Mouse (Mus musculus): ENCODE measurements around the gene Nup155. TPM values are rescaled to one million over a fixed set of nuclear protein-coding genes. Genes with fewer than 3 reads are reported as not detected.

Nup155 gene
- polyA plus RNA-seq, 1 experiment from 2014 or later = 24.7 TPM

DNA sequence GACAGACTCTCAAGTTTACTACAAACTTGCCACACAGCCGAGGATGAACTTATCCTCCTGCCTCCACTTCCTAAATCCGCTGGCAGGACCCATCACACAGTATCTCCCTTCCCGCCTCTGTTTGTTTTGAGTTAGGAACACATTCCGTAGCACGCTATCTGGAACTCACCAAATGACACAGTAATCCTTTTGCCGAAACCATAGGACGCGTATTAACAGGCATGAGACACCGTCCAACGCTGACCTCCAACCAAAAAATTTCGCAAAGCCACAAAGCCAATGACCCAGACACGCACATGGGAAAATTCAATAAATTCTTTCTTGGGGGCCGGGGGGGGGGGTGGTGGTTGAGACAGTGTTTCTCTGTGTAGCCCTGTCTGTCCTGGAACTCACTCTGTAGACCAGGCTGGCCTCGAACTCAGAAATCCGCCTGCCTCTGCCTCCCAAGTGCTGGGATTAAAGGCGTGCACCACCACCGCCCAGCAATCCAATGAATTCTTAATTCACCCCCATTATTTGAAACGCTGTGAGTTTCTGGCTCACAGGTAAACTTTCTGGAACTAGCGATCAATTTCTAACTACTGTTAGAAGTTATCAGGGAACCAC lies 610 bp upstream of the Nup155 start:
- Histone ChIP-seq H3K27ac (peak overlapping the region; percentile 75; the same call in 1 of the 2 replicates), H3K9me3 (no peaks in the 10 kb centered on the region), H3K4me3 (replicated peaks) (peak overlapping the region; percentile 76), H3K27me3 (no peaks in the 10 kb centered on the region), H3K9ac (replicated peaks) (peak overlapping the region; percentile 80; the same call in 1 of the 2 replicates), H3K36me3 (peaks cover 16% of the 10 kb centered on the region), H3K4me2 (peak overlapping the region; percentile 77), H3K4me1 (replicated peaks) (peaks cover 15% of the 10 kb centered on the region)
- 61% methylated on average over 19 of the region's 19 CpGs for WGBS
- 0 out of 2 replicates have a peak, but pooled peaks have one; percentile 15 for ATAC-seq (ENCODE audit: insufficient number of reproducible peaks, insufficient read depth, low FRiP score, low TSS enrichment, low read depth)

DNA sequence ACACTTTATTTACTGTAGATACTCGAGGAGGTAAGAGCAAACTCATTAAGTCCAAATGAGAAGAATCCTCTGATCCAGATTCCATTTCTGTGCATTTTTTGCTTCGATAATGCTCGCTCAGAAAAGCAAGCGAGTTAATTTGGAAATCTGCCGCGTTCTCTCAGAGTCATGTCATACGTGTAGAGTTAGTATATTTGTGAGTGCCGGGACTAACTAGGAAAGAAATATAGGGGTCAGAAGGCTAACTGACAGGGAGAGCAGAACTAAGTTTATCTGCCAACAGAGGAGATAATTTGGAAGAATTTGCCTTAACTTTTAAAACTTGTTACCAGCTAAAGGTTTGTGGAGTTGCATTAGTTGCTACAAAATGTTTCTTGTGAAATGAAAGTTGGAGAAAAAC lies 709 bp downstream of the Nup155 start:
- Histone ChIP-seq H3K4me1 (replicated peaks) (peaks cover 15% of the 10 kb centered on the region), H3K4me3 (replicated peaks) (peak overlapping the region; percentile 76), H3K9ac (replicated peaks) (peak overlapping the region; percentile 80), H3K4me2 (peak overlapping the region; percentile 77), H3K9me3 (no peaks in the 10 kb centered on the region), H3K27ac (peak overlapping the region; percentile 75), H3K36me3 (peaks cover 24% of the 10 kb centered on the region), H3K27me3 (no peaks in the 10 kb centered on the region)
- WGBS = 4% methylated on average over 8 of the region's 8 CpGs
- no peak for ATAC-seq (ENCODE audit: insufficient number of reproducible peaks, insufficient read depth, low FRiP score, low TSS enrichment, low read depth)

DNA sequence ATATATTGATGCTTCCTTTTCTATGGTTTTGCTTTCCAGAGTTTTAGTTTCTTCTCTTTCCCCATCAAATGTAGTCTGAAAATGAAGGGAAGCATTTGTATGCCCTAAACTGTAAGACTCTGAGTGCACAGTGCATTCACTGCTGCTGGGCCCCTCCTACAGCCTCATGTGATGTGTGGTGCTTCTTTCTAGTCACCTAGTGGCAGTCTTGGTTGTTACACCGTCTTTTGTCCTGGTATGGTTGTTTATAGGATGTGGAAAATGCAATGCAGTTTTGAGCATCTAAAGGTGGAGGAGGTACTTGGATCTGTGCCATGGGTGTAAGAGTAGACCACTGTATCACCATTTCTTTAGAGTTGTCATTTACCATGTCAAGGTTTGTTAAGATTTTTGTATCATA lies 20.2 kb downstream of the Nup155 start:
- 65% methylated on average over 1 of the region's 1 CpGs for WGBS
- ATAC-seq (ENCODE audit: insufficient number of reproducible peaks, insufficient read depth, low FRiP score, low TSS enrichment, low read depth) = no peak
- peaks cover 87% of the 10 kb centered on the region for H3K36me3 ChIP-seq

DNA sequence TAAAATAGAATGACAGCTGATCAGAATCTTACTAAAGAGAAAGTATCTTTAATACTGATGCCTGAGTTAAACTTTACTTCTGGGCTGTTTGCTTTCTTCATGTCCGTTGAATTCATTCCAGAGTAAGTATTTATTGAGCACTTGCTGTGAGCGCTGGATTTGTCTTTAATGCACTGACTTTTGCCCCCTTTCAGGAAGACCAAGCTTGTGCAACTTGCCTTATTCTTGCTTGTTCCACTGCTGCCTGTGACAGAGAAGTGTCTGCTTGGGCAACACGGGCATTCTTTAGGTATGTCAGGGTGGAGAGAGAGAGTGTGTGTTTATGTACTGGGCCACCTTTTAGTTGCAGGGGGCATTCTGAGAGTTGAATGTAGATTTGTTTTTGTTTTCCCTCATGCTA lies 22.2 kb downstream of the Nup155 start:
- no peak for ATAC-seq (ENCODE audit: insufficient number of reproducible peaks, insufficient read depth, low FRiP score, low TSS enrichment, low read depth)
- H3K4me1 ChIP-seq (replicated peaks) = no peaks in the 10 kb centered on the region
- no peaks in the 10 kb centered on the region for H3K27me3 ChIP-seq
- no peaks in the 10 kb centered on the region for H3K9me3 ChIP-seq
- H3K4me3 ChIP-seq (replicated peaks) = no peak overlapping the region
- H3K36me3 ChIP-seq = peaks cover 94% of the 10 kb centered on the region
- no peak overlapping the region for H3K27ac ChIP-seq
- WGBS = 92% methylated on average over 3 of the region's 3 CpGs
- no peak overlapping the region for H3K4me2 ChIP-seq
- H3K9ac ChIP-seq (replicated peaks) = no peak overlapping the region

More for the DNA sequence above, 20.2 kb downstream of the Nup155 start:
- H3K27me3 ChIP-seq = no peaks in the 10 kb centered on the region
- no peak overlapping the region for H3K9ac ChIP-seq (replicated peaks)
- H3K9me3 ChIP-seq = no peaks in the 10 kb centered on the region
- H3K4me3 ChIP-seq (replicated peaks) = no peak overlapping the region
- H3K4me2 ChIP-seq = no peak overlapping the region
- no peak overlapping the region for H3K27ac ChIP-seq
- no peaks in the 10 kb centered on the region for H3K4me1 ChIP-seq (replicated peaks)

DNA sequence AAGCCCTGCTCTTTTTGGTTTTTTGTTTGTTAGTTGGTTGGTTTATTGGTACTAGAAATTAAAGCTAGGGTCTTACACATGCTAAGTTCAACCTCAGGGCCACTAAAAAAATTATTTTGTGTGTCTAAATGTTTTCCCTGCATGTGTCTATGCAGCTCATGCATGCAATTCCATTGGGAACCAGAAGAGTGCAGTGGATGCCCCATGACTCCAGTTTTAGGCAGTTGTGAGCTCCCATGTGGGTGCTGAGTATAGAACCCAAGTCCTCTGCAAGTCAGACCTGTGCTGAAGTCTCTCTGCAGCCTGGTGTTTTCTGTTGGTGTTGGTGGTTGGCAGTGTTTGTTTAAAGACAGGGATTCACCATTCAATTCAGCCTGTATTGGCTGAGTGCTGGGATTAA lies 22.7 kb downstream of the Nup155 start:
- no peak overlapping the region for H3K4me3 ChIP-seq (replicated peaks)
- H3K9me3 ChIP-seq = no peaks in the 10 kb centered on the region
- H3K27me3 ChIP-seq = no peaks in the 10 kb centered on the region
- no peak overlapping the region for H3K9ac ChIP-seq (replicated peaks)
- no peak overlapping the region for H3K4me2 ChIP-seq
- no peak for ATAC-seq (ENCODE audit: insufficient number of reproducible peaks, insufficient read depth, low FRiP score, low TSS enrichment, low read depth)
- no peaks in the 10 kb centered on the region for H3K4me1 ChIP-seq (replicated peaks)
- no peak overlapping the region for H3K27ac ChIP-seq
- peaks cover 94% of the 10 kb centered on the region for H3K36me3 ChIP-seq

DNA sequence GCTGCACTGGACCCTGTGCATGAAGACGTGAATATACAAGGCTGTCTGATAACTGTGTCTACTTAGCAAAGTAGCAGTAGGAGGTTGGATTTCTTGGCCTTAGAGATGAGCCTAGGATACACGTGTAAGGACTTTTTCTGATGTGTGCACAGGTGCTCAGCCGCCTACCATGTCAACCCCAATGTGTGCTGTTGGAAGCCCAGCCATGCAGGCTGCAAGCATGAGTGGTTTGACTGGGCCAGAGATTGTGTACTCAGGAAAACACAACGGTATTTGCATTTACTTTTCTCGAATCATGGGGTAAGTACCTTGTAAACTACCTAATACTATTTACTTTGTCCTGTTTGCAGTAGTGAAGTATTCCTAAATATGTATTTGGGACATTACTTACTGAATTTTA lies 26.5 kb downstream of the Nup155 start:
- no peak overlapping the region for H3K9ac ChIP-seq (replicated peaks)
- H3K36me3 ChIP-seq = peaks cover 92% of the 10 kb centered on the region
- no peak for ATAC-seq (ENCODE audit: insufficient number of reproducible peaks, insufficient read depth, low FRiP score, low TSS enrichment, low read depth)
- H3K4me2 ChIP-seq = no peak overlapping the region
- H3K27ac ChIP-seq = no peak overlapping the region
- no peaks in the 10 kb centered on the region for H3K27me3 ChIP-seq
- H3K9me3 ChIP-seq = no peaks in the 10 kb centered on the region
- no peaks in the 10 kb centered on the region for H3K4me1 ChIP-seq (replicated peaks)
- H3K4me3 ChIP-seq (replicated peaks) = no peak overlapping the region
- 92% methylated on average over 5 of the region's 5 CpGs for WGBS

DNA sequence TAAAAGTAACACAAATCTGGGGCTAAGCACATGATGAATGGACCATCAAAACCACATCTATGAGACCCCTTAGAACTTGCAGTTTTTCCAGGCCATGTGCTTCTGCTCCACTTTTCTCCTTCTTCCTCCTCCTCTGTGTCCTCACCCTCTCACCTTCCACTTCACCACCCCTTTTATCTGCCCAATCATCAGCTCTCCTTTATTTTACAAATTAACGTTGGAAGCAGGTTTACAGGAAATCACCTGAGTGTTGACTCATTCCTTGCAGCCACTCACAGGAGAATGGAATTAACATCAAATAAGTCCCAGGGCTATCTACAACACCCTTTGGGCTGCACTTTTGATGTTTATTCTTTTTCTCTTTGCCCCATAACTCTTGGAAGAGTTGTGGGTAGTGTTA lies 52.8 kb downstream of the Nup155 start:
- Histone ChIP-seq H3K4me1 (replicated peaks) (no peaks in the 10 kb centered on the region), H3K4me3 (replicated peaks) (no peak overlapping the region), H3K9ac (replicated peaks) (no peak overlapping the region), H3K27me3 (no peaks in the 10 kb centered on the region), H3K9me3 (peaks cover 4% of the 10 kb centered on the region; the same call in 1 of the 2 replicates), H3K4me2 (no peak overlapping the region), H3K27ac (no peak overlapping the region), H3K36me3 (peaks cover 44% of the 10 kb centered on the region)
- no peak for ATAC-seq (ENCODE audit: insufficient number of reproducible peaks, insufficient read depth, low FRiP score, low TSS enrichment, low read depth)
- 85% methylated on average over 1 of the region's 1 CpGs for WGBS

GRCm38 (mm10) chr15:8168591-8169265 lies 59.7 kb downstream of the Nup155 start, which contains the start of gene Cplane1:
Cplane1 (plus strand) TSS chr15:8169106.
- Histone ChIP-seq H3K4me1 (replicated peaks) (peaks cover 6% of the 10 kb centered on the region), H3K27me3 (no peaks in the 10 kb centered on the region), H3K4me2 (peak within 1 kb of the TSS; percentile 59), H3K36me3 (peaks cover 24% of the 10 kb centered on the region), H3K4me3 (replicated peaks) (peak within 1 kb of the TSS; percentile 67), H3K9ac (replicated peaks) (peak within 1 kb of the TSS; percentile 88), H3K27ac (peak within 1 kb of the TSS; percentile 90), H3K9me3 (peaks cover 4% of the 10 kb centered on the region; the same call in 1 of the 2 replicates)
- WGBS = under 1% methylated on average over 43 of the region's 47 CpGs
- ATAC-seq (ENCODE audit: insufficient number of reproducible peaks, insufficient read depth, low FRiP score, low TSS enrichment, low read depth) = peak; percentile 96

GRCm38 (mm10) chr15:8169266-8169746 lies 60.2 kb downstream of the Nup155 start:
- H3K4me3 ChIP-seq (replicated peaks) = peak overlapping the region; percentile 67
- WGBS = under 1% methylated on average over 24 of the region's 25 CpGs

GRCm38 (mm10) chr15:8189563-8189962 lies 80.5 kb downstream of the Nup155 start:
- Histone ChIP-seq H3K36me3 (peaks cover 79% of the 10 kb centered on the region), H3K27me3 (no peaks in the 10 kb centered on the region), H3K9ac (replicated peaks) (no peak overlapping the region), H3K9me3 (no peaks in the 10 kb centered on the region), H3K4me3 (replicated peaks) (no peak overlapping the region), H3K4me1 (replicated peaks) (no peaks in the 10 kb centered on the region), H3K4me2 (no peak overlapping the region), H3K27ac (no peak overlapping the region)
- 90% methylated on average over 3 of the region's 3 CpGs for WGBS
- no peak for ATAC-seq (ENCODE audit: insufficient number of reproducible peaks, insufficient read depth, low FRiP score, low TSS enrichment, low read depth)

More at GRCm38 (mm10) chr15:8169266-8169746, 60.2 kb downstream of the Nup155 start:
- Histone ChIP-seq H3K36me3 (peaks cover 24% of the 10 kb centered on the region), H3K4me1 (replicated peaks) (peaks cover 6% of the 10 kb centered on the region), H3K27me3 (no peaks in the 10 kb centered on the region), H3K4me2 (peak overlapping the region; percentile 59), H3K9me3 (peaks cover 4% of the 10 kb centered on the region; the same call in 1 of the 2 replicates), H3K27ac (peak overlapping the region; percentile 90), H3K9ac (replicated peaks) (peak overlapping the region; percentile 88)
- peak; percentile 80 for ATAC-seq (ENCODE audit: insufficient number of reproducible peaks, insufficient read depth, low FRiP score, low TSS enrichment, low read depth)

- no peak for ATAC-seq (ENCODE audit: insufficient number of reproducible peaks, insufficient read depth, low FRiP score, low TSS enrichment, low read depth)
- Histone ChIP-seq H3K27me3 (no peaks in the 10 kb centered on the region), H3K4me3 (replicated peaks) (no peak overlapping the region), H3K9me3 (no peaks in the 10 kb centered on the region), H3K36me3 (peaks cover 88% of the 10 kb centered on the region), H3K27ac (no peak overlapping the region), H3K9ac (replicated peaks) (no peak overlapping the region), H3K4me2 (no peak overlapping the region), H3K4me1 (replicated peaks) (no peaks in the 10 kb centered on the region)
- WGBS = 93% methylated on average over 3 of the region's 3 CpGs
Observed at GRCm38 (mm10) chr15:8190435-8190834, 81.4 kb downstream of the Nup155 start.

All from limb, embryonic 12.5 days (tissue).